Mouse (Mus musculus): Measurements from ENCODE around the gene Ldlrap1.
A peak's percentile ranks its signal among the peaks of the same experiment; 100 is the strongest.

Ldlrap1 gene

GRCm38 (mm10) chr4:134751682-134752380 is 16.0 kb downstream of the Ldlrap1 start:
- no peak for DNase-seq (ENCODE audit: low spot score)

GRCm38 (mm10) chr4:134750825-134751224 is 17.0 kb downstream of the Ldlrap1 start:
- no peak for DNase-seq (ENCODE audit: low spot score)

- DNase-seq (ENCODE audit: low spot score) = no peak
Observed at GRCm38 (mm10) chr4:134750263-134750662, 17.6 kb downstream of the Ldlrap1 start.

GRCm38 (mm10) chr4:134749301-134750030 is 18.4 kb downstream of the Ldlrap1 start:
- DNase-seq (ENCODE audit: low spot score) = no peak

GRCm38 (mm10) chr4:134745900-134746661 is 21.7 kb downstream of the Ldlrap1 start:
- no peak for DNase-seq (ENCODE audit: low spot score)

- DNase-seq (ENCODE audit: low spot score) = no peak
Observed at GRCm38 (mm10) chr4:134743881-134744633, 23.8 kb downstream of the Ldlrap1 start.

- no peak for DNase-seq (ENCODE audit: low spot score)
Observed at GRCm38 (mm10) chr4:134741949-134742348, 25.9 kb downstream of the Ldlrap1 start.

- no peak for DNase-seq (ENCODE audit: low spot score)
Observed at GRCm38 (mm10) chr4:134740186-134740585, 27.6 kb downstream of the Ldlrap1 start.

GRCm38 (mm10) chr4:134739530-134739929 is 28.3 kb downstream of the Ldlrap1 start:
- DNase-seq (ENCODE audit: low spot score) = no peak

GRCm38 (mm10) chr4:134737365-134737910 is 30.4 kb downstream of the Ldlrap1 start:
- DNase-seq (ENCODE audit: low spot score) = no peak

GRCm38 (mm10) chr4:134736147-134736546 is 31.7 kb downstream of the Ldlrap1 start:
- DNase-seq (ENCODE audit: low spot score) = peak; percentile 81

- peak; percentile 95 for DNase-seq (ENCODE audit: low spot score)
Observed at GRCm38 (mm10) chr4:134734629-134735081, 33.2 kb downstream of the Ldlrap1 start.

- peak; percentile 90 for DNase-seq (ENCODE audit: low spot score)
Observed at GRCm38 (mm10) chr4:134734038-134734628, 33.7 kb downstream of the Ldlrap1 start.

GRCm38 (mm10) chr4:134733371-134733770 is 34.5 kb downstream of the Ldlrap1 start:
- peak; percentile 17 for DNase-seq (ENCODE audit: low spot score)

- DNase-seq (ENCODE audit: low spot score) = no peak
Observed at GRCm38 (mm10) chr4:134730106-134730505, 37.7 kb downstream of the Ldlrap1 start.

- DNase-seq (ENCODE audit: low spot score) = no peak
Observed at GRCm38 (mm10) chr4:134725735-134726345, 42.0 kb downstream of the Ldlrap1 start.

- DNase-seq (ENCODE audit: low spot score) = no peak
Observed at GRCm38 (mm10) chr4:134724974-134725373, 42.9 kb downstream of the Ldlrap1 start.

- DNase-seq (ENCODE audit: low spot score) = no peak
Observed at GRCm38 (mm10) chr4:134723251-134723650, 44.6 kb downstream of the Ldlrap1 start.

- DNase-seq (ENCODE audit: low spot score) = no peak
Observed at GRCm38 (mm10) chr4:134721076-134721475, 46.7 kb downstream of the Ldlrap1 start.

GRCm38 (mm10) chr4:134720371-134720770 is 47.5 kb downstream of the Ldlrap1 start:
- DNase-seq (ENCODE audit: low spot score) = no peak

GRCm38 (mm10) chr4:134719489-134719888 is 48.3 kb downstream of the Ldlrap1 start:
- no peak for DNase-seq (ENCODE audit: low spot score)
